Mouse (Mus musculus): ENCODE measurements around the gene Plch1.

The Plch1 gene

DNA sequence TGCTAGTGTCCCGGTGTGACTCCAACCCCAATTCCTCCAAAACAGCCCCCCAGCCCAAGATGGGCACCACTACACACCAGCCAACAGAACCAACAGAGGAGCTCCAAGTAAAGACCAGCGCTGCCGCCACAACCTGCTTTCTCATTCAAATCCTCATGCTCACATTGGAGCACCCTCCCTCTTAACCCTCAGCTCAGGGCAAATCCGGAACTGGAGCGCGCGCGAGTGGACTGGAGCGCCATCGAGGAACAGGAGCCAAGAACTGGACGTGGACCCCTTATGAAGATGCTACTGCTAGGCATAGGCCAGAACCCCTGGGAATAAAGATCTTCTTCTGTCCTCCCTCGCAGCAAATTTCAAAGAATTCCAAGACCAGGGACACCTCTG is at the start of gene Plch1:
Gene Plch1, minus strand, starts transcription at position 164 of the 387 bp plus-strand sequence.
- DNase-seq (ENCODE audit: low spot score): peak; percentile 25

DNA sequence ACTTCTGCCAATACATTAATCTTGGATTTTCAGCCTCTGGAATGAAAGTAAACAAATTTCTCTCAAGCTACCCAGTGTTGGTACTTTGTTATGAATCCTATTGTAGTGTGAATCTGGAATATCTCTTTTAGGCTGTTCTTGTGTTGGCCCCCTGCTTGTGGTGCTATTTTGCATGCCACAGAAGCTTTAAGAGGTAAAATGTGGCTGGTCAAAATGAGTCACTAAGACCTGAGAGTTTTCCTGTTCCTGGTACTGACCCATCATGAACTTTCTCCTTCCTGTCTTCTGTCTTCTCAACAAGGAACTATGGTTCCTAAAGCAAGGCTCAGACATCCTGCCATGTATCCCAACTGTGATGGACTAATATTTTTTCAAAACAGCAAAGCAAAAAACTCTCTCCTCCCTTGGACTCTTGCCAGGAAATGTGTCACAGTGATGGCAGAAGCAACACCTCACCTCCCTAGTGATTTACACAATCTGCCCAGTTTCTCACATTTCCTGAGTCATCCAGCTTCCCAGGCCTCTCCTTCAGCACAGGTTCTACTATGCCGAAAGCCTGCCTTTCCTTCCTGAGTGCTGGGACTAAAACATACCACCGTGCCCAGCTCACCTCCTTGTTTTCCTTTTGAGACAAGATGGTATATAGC is 42.1 kb upstream of the Plch1 start:
- no peak for DNase-seq (ENCODE audit: low spot score)

DNA sequence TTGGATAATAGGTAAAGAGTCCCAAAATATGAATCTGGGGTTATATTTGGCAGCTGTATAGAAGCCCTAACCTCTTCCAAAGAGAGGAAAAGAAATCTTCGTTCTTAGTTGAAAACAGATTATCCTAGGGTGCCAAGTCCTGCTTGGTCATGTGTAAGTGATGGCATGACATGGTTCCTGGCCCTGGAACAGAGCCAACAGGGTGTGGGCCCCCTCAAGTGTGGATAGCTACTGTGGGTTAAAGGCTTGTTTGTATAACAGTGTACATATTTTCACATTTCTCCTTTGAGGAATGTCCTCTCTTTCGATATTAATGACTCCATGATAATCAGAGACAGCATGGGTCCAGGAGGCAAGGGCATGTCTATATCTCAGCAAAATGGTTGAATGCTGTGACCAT is 39.7 kb upstream of the Plch1 start:
- DNase-seq (ENCODE audit: low spot score): no peak

DNA sequence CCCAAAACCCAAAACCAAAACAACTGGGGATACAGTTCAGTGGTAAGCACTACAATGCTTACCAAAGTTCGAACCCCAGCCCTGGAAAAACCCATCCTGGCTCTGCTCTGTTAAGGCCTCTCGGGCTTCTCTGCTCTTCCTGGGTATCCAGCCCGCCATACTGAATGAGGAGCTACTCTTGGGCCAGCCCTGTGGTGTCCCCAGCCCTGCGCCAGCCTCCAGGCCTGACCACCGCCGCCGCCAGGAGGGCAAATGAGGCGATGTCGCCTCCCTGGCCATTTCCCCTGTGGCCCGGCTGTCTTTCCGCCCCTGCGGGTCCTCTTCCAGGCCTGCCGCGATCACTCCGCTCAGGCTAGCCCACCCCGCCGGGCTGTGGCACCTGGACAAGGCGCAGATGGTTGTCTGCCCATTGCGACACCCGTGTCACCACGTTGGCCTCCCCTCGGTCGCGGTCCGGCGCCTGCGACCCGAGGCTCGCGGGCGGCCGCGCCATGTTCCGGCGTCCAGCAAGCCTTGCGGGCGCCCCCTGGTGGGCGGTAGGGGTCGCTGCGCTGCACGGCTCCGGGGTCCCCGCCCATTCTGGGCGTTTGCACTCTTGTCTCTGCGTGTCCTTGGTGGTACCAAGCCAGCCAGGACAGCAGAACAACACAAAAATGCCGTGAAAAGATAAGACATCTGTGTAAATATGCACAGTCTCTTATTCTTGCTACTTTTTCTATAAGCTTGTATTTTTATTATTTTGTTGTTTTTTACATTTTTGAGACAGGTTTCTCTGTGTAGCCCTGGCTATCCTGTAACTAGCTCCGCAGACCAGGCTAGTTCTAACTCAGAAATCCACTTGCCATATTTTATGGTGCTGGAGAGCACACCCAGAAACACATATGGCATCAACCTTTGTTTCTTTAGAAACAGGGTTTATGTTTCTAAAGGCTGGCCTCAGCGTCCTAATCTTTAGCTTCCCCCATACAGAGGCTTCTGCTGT is 29.9 kb upstream of the Plch1 start, which contains the start of gene E130311K13Rik:
Gene E130311K13Rik, minus strand, starts transcription at position 595 of the 982 bp plus-strand sequence.
- DNase-seq (ENCODE audit: low spot score): peak; percentile 88

DNA sequence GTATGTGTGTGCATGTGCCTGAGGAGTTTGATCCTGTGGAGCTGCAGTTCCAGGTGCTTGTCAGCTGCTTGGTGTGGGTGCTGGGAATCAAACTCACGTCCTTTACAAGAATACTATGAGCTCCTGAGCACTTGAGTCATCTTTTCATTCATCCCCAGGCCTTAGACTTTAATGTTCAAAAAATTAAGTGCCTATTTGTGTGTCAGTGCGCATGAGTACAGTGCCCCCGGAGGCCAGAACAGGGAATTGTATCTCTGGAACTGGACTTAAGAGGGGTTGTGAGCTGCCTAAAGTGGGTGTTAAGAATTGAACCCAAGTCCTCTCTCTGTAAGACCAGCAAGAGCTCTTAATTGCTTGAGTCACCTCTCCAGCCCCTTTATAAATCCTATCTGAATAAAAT is 20.4 kb upstream of the Plch1 start:
- DNase-seq (ENCODE audit: low spot score): no peak

DNA sequence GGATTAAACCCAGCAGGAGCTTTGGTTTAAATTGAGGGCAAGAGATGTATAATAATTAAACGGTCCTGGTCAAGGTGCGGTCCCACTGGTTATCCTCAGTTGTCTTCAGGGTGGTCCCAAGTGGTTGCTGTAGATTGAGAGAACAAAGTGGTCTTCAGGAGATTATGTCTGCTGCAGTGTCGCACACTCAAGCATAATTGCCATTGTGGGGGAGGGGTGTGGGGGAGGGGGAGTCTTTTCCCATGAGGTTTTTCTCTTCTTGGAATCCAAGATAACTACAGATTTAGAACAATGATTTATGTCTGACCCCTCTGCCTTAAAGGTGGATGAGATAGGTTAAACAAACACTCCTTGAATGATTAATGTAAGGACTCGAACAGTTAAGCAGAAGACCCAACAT is 11.0 kb upstream of the Plch1 start:
- no peak for DNase-seq (ENCODE audit: low spot score)

DNA sequence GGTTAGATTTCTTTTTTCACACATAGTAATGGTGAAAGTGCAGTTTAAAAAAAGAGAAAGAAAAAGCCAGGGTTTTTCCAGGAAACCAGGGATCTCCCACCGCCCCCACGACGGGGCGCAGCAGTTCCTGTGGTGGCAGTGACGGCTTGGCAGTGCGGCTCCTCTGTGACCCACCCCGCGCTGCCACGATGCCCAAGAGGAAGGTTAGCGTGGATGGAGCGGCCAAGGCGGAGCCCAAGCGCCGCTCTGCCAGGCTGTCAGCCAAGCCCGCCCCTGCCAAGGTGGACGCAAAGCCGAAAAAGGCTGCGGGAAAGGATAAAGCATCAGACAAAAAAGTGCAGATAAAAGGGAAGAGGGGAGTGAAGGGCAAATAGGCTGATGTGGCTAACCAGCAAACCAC is 6.0 kb upstream of the Plch1 start:
- no peak for DNase-seq (ENCODE audit: low spot score)

DNA sequence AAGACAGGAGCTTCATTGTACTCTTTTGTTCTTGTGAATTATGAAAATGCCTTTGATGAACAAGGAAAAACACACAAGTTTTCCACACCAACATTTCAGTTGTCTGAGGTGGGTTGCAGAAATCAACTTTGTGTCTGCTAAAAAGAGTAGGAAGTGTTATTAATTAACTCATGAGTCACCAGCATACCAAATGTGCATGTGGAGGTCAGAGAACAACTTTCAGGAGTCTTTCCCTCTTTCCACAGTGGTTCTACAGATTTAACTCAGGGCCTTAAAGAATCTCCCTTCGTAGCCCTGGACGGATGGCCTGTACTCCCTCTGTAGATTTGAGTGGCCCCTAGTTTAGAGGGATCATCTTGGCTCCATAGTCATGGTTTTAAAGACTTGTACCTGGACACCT is 4.9 kb upstream of the Plch1 start:
- DNase-seq (ENCODE audit: low spot score): no peak

DNA sequence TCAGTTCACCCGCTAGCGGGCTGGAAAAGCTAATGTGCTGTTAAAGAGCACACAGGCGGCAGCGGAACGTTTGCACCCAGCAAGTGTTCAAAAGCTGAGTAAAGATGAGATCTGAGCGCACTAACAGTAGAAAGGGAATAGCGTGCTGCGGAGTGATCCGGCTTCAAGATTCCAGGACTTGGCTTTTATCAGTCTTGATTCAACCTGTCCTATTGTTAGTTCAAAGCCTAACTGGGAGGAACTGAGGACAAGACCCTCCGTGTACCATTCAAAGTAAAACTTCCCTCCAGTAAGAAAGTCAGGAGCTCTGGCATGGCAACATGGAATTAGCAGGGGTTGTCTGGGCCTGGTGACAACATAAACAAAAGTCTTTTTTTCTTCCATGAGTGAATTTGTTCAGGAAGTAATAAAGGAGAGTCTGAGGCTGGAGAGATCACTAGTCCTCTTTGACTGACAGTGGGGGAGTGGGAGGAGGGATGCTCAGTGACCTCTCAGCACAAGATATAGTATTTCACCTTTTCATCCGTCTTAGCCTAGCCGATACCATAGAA is 824 bp upstream of the Plch1 start:
- no peak for DNase-seq (ENCODE audit: low spot score)

DNA sequence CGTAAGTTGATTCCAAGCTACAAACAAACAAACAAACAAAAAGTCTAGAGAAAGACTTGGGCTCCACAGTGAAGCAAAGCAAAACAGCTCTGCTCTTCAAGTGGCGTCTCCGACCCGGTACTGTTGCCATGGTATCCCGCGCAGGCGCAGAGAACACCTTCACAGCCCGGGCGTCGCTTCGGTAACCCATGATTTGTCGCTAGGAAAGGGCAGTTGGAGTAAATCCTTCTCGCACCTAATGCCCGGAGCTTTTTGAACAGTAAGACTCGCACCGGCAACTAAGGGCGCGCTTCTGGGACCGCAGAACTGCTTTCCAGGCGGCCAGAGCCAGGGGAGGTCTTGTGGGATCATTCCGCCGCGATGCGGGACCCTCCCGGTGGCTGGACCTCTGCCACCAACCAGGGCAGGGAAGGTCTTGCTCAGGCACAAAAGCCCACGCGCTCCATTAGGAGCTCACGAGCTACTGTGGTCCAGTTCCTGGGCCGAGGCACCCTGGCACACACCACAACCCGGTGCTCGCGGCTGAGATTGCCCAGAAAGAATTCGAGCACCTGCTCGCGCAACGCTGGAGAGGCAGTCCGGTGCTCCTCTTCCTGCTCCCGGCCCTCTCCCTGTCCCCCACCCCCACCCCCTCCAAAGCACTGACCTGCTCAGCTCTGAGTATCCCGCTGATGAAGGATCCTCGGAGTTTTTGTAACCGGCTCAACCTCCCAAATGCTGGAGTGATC is 527 bp downstream of the Plch1 start:
- DNase-seq (ENCODE audit: low spot score): peak; percentile 70

DNA sequence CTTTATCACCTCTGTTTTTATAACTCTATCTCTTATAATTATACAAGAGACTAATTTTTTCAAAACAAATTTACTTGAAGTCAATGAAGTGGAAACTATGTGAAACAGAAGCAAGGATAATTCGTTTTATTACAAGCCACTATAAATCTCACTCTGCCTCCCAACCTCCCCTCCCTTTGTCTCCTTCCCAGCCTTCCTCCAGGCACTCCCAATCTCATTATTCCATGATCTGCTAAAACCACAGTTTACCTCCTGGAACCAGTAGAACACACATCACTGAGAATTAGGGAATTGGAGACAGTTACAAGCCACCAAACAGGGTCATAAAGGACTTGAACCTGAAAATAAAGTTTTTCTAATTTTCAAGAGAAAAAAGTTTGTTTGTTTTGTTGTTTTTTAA is 2.1 kb downstream of the Plch1 start:
- DNase-seq (ENCODE audit: low spot score): no peak

DNA sequence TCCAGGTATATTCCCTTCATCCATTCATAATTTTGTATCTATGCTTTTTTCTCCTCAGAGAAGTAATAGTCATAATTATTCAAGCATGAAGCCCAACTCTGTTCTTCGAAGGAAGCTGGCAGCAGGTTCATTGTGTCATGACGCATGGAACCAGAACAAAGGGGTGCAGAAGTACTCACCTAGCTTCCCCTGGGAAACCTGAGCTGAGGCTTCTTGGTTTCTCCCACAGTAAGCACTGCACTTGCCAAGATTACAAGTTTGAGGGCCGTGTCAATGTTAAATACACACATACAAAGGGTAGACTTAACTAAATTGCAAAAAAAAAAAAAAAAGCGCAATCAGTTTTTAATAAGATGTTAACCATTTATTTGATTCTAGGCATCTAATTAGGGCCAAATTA is 3.0 kb downstream of the Plch1 start:
- DNase-seq (ENCODE audit: low spot score): no peak

DNA sequence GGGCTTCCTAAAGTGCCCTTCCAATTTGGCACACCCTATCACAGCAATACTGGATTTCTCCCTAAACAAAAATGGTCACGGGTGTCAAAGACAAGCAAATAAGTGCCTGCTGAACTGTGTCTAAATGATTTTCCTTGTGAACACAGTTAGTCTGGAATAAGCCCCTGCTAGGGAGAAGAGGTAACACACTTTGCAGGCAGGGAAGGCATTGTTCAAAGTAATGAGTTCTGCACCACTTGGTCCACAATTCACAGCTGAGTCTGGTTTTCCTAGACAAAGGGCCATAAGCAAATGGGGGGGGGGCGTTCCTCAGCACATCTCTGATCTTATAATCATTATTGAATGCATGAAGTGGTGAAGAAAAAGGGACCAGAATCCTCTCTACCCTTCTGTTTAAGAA is 3.5 kb downstream of the Plch1 start:
- DNase-seq (ENCODE audit: low spot score): no peak

DNA sequence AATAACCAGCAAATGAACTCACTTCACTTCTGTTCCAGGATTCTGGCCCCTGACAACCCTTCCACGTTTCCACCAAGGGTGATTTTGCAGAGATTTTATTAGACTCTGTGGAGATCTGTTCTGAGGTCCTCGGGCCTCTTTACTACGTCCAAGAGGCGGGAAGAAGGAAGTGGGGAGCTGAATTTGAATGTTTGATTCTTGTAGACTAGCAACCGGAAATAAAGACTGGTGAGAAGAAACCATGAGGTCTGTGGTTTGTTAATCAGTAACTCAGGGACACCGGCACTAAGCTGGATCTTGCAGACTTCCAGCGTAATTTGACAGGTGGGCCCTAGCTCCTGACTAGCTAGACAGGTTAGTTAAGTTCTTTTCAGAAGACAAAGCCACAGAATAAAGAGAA is 5.6 kb downstream of the Plch1 start:
- peak; percentile 29 for DNase-seq (ENCODE audit: low spot score)

DNA sequence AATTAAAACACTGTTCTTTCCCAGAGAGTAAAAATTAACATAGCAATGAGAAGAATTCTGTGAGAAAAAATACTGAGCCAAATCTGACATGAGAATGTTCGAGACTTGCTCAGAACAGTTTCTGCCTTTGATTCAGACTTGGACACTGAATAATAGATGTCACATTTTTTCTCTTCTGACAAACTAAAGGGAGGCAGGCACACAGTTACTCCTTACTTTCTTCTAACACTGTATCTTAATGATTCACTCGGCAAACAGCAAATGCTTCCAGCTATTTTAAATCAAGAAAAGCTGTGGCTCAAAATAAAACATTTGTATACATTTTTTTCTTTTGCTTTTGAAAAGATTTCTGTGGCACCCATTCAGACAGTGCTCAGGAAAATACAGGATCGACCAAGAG is 7.1 kb downstream of the Plch1 start:
- DNase-seq (ENCODE audit: low spot score): no peak

DNA sequence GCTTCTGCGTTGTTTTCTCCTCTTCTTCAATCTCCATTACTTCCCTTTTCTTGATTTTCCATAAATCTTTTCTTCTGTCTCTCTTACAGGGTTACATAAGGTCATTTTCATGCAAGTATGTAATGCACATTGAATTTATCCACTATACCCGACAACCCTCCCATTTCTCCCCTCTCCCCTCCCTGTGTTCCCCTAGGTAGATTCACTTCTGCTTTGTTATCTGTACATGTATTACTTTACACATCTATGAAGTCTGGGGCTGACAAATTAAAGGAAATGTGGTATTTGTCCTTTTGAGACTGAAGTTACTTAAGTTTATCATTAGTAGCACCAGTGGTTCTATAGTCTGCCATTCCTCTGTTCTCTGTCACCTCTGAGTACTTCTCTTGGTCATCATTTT is 18.2 kb downstream of the Plch1 start:
- no peak for DNase-seq (ENCODE audit: low spot score)

DNA sequence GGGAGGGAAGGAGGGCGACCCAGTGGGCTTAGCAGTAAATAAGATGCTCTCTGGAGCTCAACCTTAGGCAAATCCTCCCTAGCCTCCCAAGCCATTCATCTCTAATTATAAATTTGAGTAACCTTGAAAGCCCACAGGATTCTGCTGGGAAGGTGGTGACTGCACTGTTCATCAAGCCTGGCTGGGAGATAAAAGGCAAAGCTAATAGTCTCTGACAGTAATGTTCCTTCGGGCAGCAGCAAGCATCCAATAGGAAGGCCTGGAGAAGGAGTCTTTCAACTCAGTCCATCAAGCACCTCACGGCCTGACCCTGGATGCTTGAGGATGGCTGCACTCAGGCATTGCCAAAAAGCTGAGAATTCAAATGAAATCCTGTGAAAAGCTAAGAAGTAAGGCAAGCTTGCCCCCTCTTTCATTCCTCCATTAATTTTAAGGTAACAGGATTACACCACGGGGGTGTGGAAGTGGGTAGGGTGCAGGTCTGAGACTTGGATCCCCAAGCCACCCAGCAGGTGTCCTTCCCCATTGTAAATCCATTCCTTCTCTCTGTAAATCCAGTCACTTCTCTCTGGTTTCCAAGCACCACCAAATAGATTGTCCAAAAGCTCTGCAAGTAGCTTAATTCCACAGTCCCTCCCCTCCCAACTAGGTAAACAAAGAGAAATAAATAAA is 20.1 kb downstream of the Plch1 start:
- DNase-seq (ENCODE audit: low spot score): no peak

DNA sequence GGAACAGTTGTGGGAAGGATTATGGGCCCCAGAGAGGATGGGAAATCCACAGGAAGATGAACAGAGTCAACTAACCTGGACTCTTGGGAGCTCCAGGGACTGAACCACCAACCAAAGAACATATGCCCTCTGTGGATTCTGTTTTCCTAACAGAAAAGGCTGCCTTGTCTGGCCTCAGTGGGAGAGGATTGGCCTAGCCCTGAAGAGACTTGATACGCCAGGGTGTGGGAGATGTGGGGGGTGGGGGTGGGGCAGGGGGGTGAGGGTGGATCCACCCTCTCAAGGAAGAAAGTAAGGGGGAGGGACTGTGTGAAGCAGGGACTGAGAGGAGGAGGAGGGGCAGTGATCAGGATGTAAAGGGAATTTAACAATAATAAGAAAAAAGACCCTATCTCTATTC is 26.5 kb downstream of the Plch1 start:
- DNase-seq (ENCODE audit: low spot score): no peak

DNA sequence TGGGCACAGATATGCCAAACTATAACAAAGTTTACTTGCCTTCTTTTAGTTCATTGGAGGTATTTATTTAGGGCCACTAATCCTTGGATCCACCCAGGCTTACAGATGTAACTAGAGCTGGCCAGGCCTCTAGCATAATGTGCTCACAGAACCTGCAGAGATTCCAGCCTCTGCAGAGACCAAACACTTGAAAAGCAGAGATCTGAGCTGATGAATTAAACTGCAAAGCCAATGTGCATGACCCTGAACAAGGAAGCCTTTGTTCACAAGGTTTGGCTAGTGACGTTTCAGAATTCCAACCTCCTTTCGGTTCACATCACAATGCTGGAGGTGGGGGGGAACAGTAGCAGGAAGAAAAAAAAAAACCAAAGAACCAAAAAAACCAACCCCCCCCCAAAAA is 28.0 kb downstream of the Plch1 start:
- peak; percentile 3 for DNase-seq (ENCODE audit: low spot score)

DNA sequence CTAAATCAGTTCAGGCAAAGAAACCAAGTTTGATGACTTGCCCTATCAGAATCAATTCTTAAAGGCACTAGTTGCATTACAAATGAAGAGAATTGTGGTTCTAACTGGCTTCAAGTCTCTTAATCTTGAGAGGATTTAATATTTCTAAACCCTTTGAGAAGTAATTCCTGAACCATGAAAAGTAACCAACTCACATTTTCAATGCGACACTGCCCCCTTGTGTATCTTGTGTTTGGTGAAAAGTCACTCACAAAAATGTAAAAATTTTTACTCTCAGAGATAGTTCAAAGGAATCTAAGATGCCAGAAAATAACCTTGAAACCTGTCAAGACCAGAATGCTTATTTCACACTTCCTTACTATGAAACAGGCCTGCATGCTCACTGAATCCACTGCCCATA is 31.0 kb downstream of the Plch1 start:
- peak; percentile 2 for DNase-seq (ENCODE audit: low spot score)

DNA sequence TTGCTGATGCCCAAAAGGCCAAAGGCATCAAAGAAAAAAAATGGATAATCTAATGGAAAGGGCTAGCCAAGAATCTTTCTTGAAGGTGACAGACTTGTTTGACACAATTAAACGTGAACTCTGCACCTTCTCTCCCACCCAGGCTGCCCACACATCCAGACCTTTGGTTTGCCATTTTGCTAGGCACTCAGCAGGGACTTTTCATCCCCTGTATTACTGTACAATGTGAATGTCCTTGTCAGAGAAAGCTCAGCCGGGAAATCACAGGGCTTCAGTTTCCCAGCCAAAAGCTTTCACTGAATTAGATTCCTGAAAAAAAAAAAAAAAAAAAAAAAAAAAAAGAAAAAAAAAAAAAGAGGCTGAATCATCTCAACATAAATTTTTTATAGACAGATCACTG is 34.2 kb downstream of the Plch1 start:
- DNase-seq (ENCODE audit: low spot score): no peak

DNA sequence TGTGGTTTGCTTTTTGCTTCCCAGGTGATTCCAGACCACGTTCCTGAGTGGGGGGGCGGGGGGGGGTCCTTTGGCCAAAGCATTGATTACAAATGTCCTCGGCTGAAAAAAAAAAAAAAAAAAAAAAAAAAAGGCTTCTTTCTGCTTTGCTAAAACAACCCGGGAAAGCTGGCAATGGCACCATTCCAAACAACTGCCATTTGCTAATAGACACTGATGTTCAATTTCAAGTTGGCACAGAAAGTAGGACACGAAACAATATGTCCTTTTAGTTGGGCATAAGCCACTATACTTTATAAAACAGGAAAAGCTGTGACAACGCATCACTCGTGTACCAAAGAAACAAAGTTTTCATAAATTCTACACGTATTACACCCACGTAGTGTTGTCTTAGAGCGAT is 36.6 kb downstream of the Plch1 start:
- no peak for DNase-seq (ENCODE audit: low spot score)

Measured in lung, postnatal 25 days (tissue).